Mouse (Mus musculus): ENCODE measurements around the gene Olfr92. TPM values are rescaled to one million over a fixed set of nuclear protein-coding genes. Genes with fewer than 3 reads are reported as not detected.

Gene Olfr92
- total and polyA plus RNA-seq, 3 experiments, result not detected

GRCm38 (mm10) chr17:37061435-37061834, 58.5 kb downstream of the Olfr92 start:
- no peak overlapping the region for H3K9ac ChIP-seq (ENCODE audit: low read depth, low read length)
- no peaks in the 10 kb centered on the region for H3K4me1 ChIP-seq (ENCODE audit: control insufficient read depth, insufficient read depth, low read length)
- TF ChIP-seq EP300 (IDR thresholded peaks at IDR 0.05; ENCODE audit: insufficient read depth, low read depth, low read length), result no peak
- TF ChIP-seq POLR2A (IDR thresholded peaks at IDR 0.05; ENCODE audit: insufficient read depth, low read depth, low read length), result no peak
- no peak for TF ChIP-seq CTCF (IDR thresholded peaks at IDR 0.05)
- H3K27ac ChIP-seq, result no peak overlapping the region
- H3K27me3 ChIP-seq (ENCODE audit: control insufficient read depth, insufficient read depth, low read length), result no peaks in the 10 kb centered on the region
- no peaks in the 10 kb centered on the region for H3K79me2 ChIP-seq (replicated peaks; ENCODE audit: control insufficient read depth, insufficient read depth, low read length)
- intact Hi-C loops (cut with DNase I), result no loop called here
- no peaks in the 10 kb centered on the region for H3K36me3 ChIP-seq (ENCODE audit: control insufficient read depth, insufficient read depth, low read length)
- WGBS, result 59% methylated on average over 3 of the region's 3 CpGs
- no peak overlapping the region for H3K4me3 ChIP-seq
- no peak for DNase-seq

Other genes with a start within 250 kb of the Olfr92 start
- gene Trim40, start 230.0 kb downstream of the Olfr92 start, total RNA-seq (2021), result not detected
- gene Trim40, start 230.0 kb downstream of the Olfr92 start, polyA plus RNA-seq (2012; rRNA removed), result not detected in 2 replicates
- gene Trim31, start 222.0 kb downstream of the Olfr92 start, total RNA-seq (2021), result not detected
- gene Trim31, start 222.0 kb downstream of the Olfr92 start, polyA plus RNA-seq (2012; rRNA removed), result not detected in 2 replicates
- under 1 TPM; 0.77 to 0.81 TPM for gene Rnf39, start 177.2 kb downstream of the Olfr92 start, total RNA-seq (2021)
- 0.64 and 1.00 TPM in 2 replicates for gene Rnf39, start 177.2 kb downstream of the Olfr92 start, polyA plus RNA-seq (2012; rRNA removed)
- 100 to 1,000 TPM in 1 of 2 experiments, 10 to 100 TPM in 1; 92.4 to 108 TPM for gene Ppp1r11, start 168.3 kb downstream of the Olfr92 start, total RNA-seq (2021)
- gene Ppp1r11, start 168.3 kb downstream of the Olfr92 start, polyA plus RNA-seq (2012; rRNA removed), result 56.8 and 70.8 TPM in 2 replicates
- gene Znrd1, start 161.5 kb downstream of the Olfr92 start, total RNA-seq (2021), result 10 to 100 TPM; 25.9 to 29.0 TPM
- 19.8 and 26.2 TPM in 2 replicates for gene Znrd1, start 161.5 kb downstream of the Olfr92 start, polyA plus RNA-seq (2012; rRNA removed)
- gene Znrd1as, start 161.5 kb downstream of the Olfr92 start, total RNA-seq (2021), result 10 to 100 TPM; 14.1 to 18.2 TPM
- gene Znrd1as, start 161.5 kb downstream of the Olfr92 start, polyA plus RNA-seq (2012; rRNA removed), result 4.0 and 8.8 TPM in 2 replicates
- under 1 TPM; 0.27 to 0.63 TPM for gene 2410137M14Rik, start 138.9 kb downstream of the Olfr92 start, total RNA-seq (2021)
- 0.41 and 0.61 TPM in 2 replicates for gene 2410137M14Rik, start 138.9 kb downstream of the Olfr92 start, polyA plus RNA-seq (2012; rRNA removed)
- gene H2-M5, start 130.6 kb downstream of the Olfr92 start, total RNA-seq (2021), result under 1 TPM; 0.41 to 0.63 TPM
- 0.14 and 0.35 TPM in 2 replicates for gene H2-M5, start 130.6 kb downstream of the Olfr92 start, polyA plus RNA-seq (2012; rRNA removed)
- 1 to 10 TPM in 1 of 2 experiments, under 1 TPM in 1; 0.94 to 1.4 TPM for gene Zfp57, start 118.9 kb downstream of the Olfr92 start, total RNA-seq (2021)
- gene Zfp57, start 118.9 kb downstream of the Olfr92 start, polyA plus RNA-seq (2012; rRNA removed), result 2.3 and 4.3 TPM in 2 replicates
- not detected for gene Mog, start 96.7 kb downstream of the Olfr92 start, total RNA-seq (2021)
- gene Mog, start 96.7 kb downstream of the Olfr92 start, polyA plus RNA-seq (2012; rRNA removed), result 0.09 TPM in 1 of 2 replicates, not detected in the other
- 1 to 10 TPM; 6.5 to 6.7 TPM for gene Gabbr1, start 74.1 kb downstream of the Olfr92 start, total RNA-seq (2021)
- 15.5 and 17.4 TPM in 2 replicates for gene Gabbr1, start 74.1 kb downstream of the Olfr92 start, polyA plus RNA-seq (2012; rRNA removed)
- not detected for gene Olfr90, start 31.6 kb downstream of the Olfr92 start, total RNA-seq (2021)
- gene Olfr90, start 31.6 kb downstream of the Olfr92 start, polyA plus RNA-seq (2012; rRNA removed), result not detected in 2 replicates
- not detected for gene Olfr91, start 21.8 kb downstream of the Olfr92 start, total RNA-seq (2021)
- gene Olfr91, start 21.8 kb downstream of the Olfr92 start, polyA plus RNA-seq (2012; rRNA removed), result not detected in 2 replicates
- not detected for gene Olfr93, start 41.4 kb upstream of the Olfr92 start, total RNA-seq (2021)
- gene Olfr93, start 41.4 kb upstream of the Olfr92 start, polyA plus RNA-seq (2012; rRNA removed), result not detected in 2 replicates
- gene Ubd, start 73.8 kb upstream of the Olfr92 start, total RNA-seq (2021), result not detected
- 0.12 TPM in 1 of 2 replicates, not detected in the other for gene Ubd, start 73.8 kb upstream of the Olfr92 start, polyA plus RNA-seq (2012; rRNA removed)
- gene Olfr94, start 80.9 kb upstream of the Olfr92 start, total RNA-seq (2021), result not detected
- not detected in 2 replicates for gene Olfr94, start 80.9 kb upstream of the Olfr92 start, polyA plus RNA-seq (2012; rRNA removed)
- not detected for gene Olfr95, start 93.0 kb upstream of the Olfr92 start, total RNA-seq (2021)
- gene Olfr95, start 93.0 kb upstream of the Olfr92 start, polyA plus RNA-seq (2012; rRNA removed), result not detected in 2 replicates
- gene Olfr96, start 100.1 kb upstream of the Olfr92 start, total RNA-seq (2021), result not detected
- gene Olfr96, start 100.1 kb upstream of the Olfr92 start, polyA plus RNA-seq (2012; rRNA removed), result not detected in 2 replicates
- gene Olfr97, start 117.2 kb upstream of the Olfr92 start, total RNA-seq (2021), result not detected
- not detected in 2 replicates for gene Olfr97, start 117.2 kb upstream of the Olfr92 start, polyA plus RNA-seq (2012; rRNA removed)
- not detected for gene Olfr98, start 143.7 kb upstream of the Olfr92 start, total RNA-seq (2021)
- not detected in 2 replicates for gene Olfr98, start 143.7 kb upstream of the Olfr92 start, polyA plus RNA-seq (2012; rRNA removed)
- 1 to 10 TPM; 3.2 to 3.3 TPM for gene H2-M3, start 150.1 kb upstream of the Olfr92 start, total RNA-seq (2021)
- gene H2-M3, start 150.1 kb upstream of the Olfr92 start, polyA plus RNA-seq (2012; rRNA removed), result 4.9 and 5.0 TPM in 2 replicates
- gene Olfr99, start 163.4 kb upstream of the Olfr92 start, total RNA-seq (2021), result not detected
- not detected in 2 replicates for gene Olfr99, start 163.4 kb upstream of the Olfr92 start, polyA plus RNA-seq (2012; rRNA removed)
- gene Olfr101, start 184.2 kb upstream of the Olfr92 start, total RNA-seq (2021), result not detected
- gene Olfr101, start 184.2 kb upstream of the Olfr92 start, polyA plus RNA-seq (2012; rRNA removed), result not detected in 2 replicates
- gene Olfr102, start 197.0 kb upstream of the Olfr92 start, total RNA-seq (2021), result not detected
- gene Olfr102, start 197.0 kb upstream of the Olfr92 start, polyA plus RNA-seq (2012; rRNA removed), result not detected in 2 replicates
- gene Olfr103, start 219.6 kb upstream of the Olfr92 start, total RNA-seq (2021), result not detected
- not detected in 2 replicates for gene Olfr103, start 219.6 kb upstream of the Olfr92 start, polyA plus RNA-seq (2012; rRNA removed)
- gene Olfr104-ps, start 239.5 kb upstream of the Olfr92 start, total RNA-seq (2021), result not detected
- gene Olfr104-ps, start 239.5 kb upstream of the Olfr92 start, polyA plus RNA-seq (2012; rRNA removed), result not detected in 2 replicates